22 mouse cellular contexts compared by ENCODE assay signal in the genomic region with DNA sequence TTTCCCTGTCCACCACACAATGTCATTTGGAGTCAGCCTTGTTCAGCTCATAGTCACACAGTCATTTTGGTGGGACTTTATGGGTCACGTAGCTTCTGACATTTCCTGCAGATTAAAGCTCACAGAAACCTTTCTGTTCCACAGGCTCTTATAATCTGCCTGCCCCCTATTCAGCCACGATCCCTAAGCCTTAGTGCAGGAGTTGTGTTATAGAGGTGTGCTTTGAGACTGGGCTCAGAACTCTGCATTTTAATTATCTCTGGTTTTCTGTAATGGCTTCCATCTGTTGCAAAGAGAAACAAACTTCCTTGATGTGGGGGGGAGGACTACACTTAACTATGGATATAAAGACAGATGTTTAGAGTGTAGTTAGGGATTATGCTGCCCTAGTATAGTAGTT.
DNase-seq lines count a peak whose midpoint lies in the region; ATAC-seq lines count a peak whose summit lies in the region.
"Had no signal": no experiment of that assay in that cellular context is flagged by ENCODE, and none has a peak within 500 bp of the region (broad histone marks: within the 10 kb centered on the region; RNA-seq: fewer than 3 reads in every experiment).

No protein-coding gene starts in this region.

- H3K4me3 ChIP-seq in embryonic facial prominence, embryonic 11.5 days (ENCODE audit: low read depth, low read length), result no peak overlapping the region
- no peak overlapping the region for H3K4me3 ChIP-seq in limb, embryonic 12.5 days (replicated peaks)
- H3K4me3 ChIP-seq: forebrain, embryonic 12.5 days; gastrocnemius, adult 2 months; heart, embryonic 10.5 days; hindbrain, embryonic 13.5 days; intestine, embryonic 15.5 days had no signal

- ATAC-seq in embryonic facial prominence, embryonic 11.5 days (replicated peaks; ENCODE audit: insufficient number of reproducible peaks, low FRiP score, low TSS enrichment, low read depth), result peak; percentile 75; the same call in 1 of the 2 replicates
- ATAC-seq in limb, embryonic 12.5 days (ENCODE audit: insufficient number of reproducible peaks, insufficient read depth, low FRiP score, low TSS enrichment, low read depth), result 0 out of 2 replicates have a peak, but pooled peaks have one; percentile 42
- ATAC-seq: forebrain, embryonic 16.5 days; hindbrain, postnatal 0 days; intestine, embryonic 15.5 days had no signal

- peak; percentile 14 for DNase-seq in embryo, embryonic 10.5 days (ENCODE audit: low spot score)
- DNase-seq in embryonic facial prominence, embryonic 11.5 days (ENCODE audit: low spot score), result peak; percentile 54
- peak; percentile 12 for DNase-seq in forelimb bud, embryonic 11.5 days (ENCODE audit: low read depth, low spot score)
- DNase-seq in lung, postnatal 4 days, result no peak
- no peak for DNase-seq in heart, adult 18-20 months
- DNase-seq in left cerebral cortex, adult 11 months (ENCODE audit: low spot score), result no peak
- DNase-seq: adrenal gland, postnatal 10 days; cerebellum, adult 11 months; cerebellum, adult 8-10 months; cerebellum, postnatal 14 days; gastrocnemius, adult 2 months; gastrocnemius, postnatal 25 days; heart, adult 11 months; heart, postnatal 10 days; heart, postnatal 4 days had no signal

- no peaks in the 10 kb centered on the region for H3K36me3 ChIP-seq in embryonic facial prominence, embryonic 11.5 days (replicated peaks; ENCODE audit: control insufficient read depth, insufficient read depth, low read depth, low read length)
- no peaks in the 10 kb centered on the region for H3K36me3 ChIP-seq in limb, embryonic 12.5 days
- H3K36me3 ChIP-seq: forebrain, embryonic 12.5 days; heart, embryonic 10.5 days; hindbrain, embryonic 13.5 days; intestine, embryonic 15.5 days had no signal

- no peaks in the 10 kb centered on the region for H3K9me3 ChIP-seq in embryonic facial prominence, embryonic 11.5 days (replicated peaks; ENCODE audit: control insufficient read depth, low read length)
- H3K9me3 ChIP-seq in limb, embryonic 12.5 days, result no peaks in the 10 kb centered on the region
- H3K9me3 ChIP-seq: forebrain, embryonic 12.5 days; heart, embryonic 10.5 days; hindbrain, embryonic 13.5 days; intestine, embryonic 15.5 days had no signal

- 16% methylated on average over 2 of the region's 2 CpGs for WGBS in embryonic facial prominence, embryonic 11.5 days
- 19% methylated on average over 2 of the region's 2 CpGs for WGBS in limb, embryonic 12.5 days

- H3K9ac ChIP-seq in embryonic facial prominence, embryonic 11.5 days (replicated peaks; ENCODE audit: low read length), result no peak overlapping the region
- H3K9ac ChIP-seq in limb, embryonic 12.5 days (replicated peaks), result no peak overlapping the region
- H3K9ac ChIP-seq: forebrain, embryonic 12.5 days; hindbrain, embryonic 13.5 days; intestine, embryonic 15.5 days had no signal

- H3K27me3 ChIP-seq in embryonic facial prominence, embryonic 11.5 days (ENCODE audit: control insufficient read depth, insufficient read depth, low read length), result no peaks in the 10 kb centered on the region
- H3K27me3 ChIP-seq in limb, embryonic 12.5 days, result no peaks in the 10 kb centered on the region
- H3K27me3 ChIP-seq: forebrain, embryonic 12.5 days; hindbrain, embryonic 13.5 days; intestine, embryonic 15.5 days had no signal

- H3K27ac ChIP-seq in embryonic facial prominence, embryonic 11.5 days (replicated peaks; ENCODE audit: low read depth, low read length), result no peak overlapping the region
- no peak overlapping the region for H3K27ac ChIP-seq in limb, embryonic 12.5 days
- H3K27ac ChIP-seq: forebrain, embryonic 12.5 days; gastrocnemius, adult 2 months; heart, embryonic 10.5 days; hindbrain, embryonic 13.5 days; hindbrain, postnatal 0 days; intestine, embryonic 15.5 days had no signal

- no peak overlapping the region for H3K4me2 ChIP-seq in embryonic facial prominence, embryonic 11.5 days (ENCODE audit: low read depth, low read length)
- H3K4me2 ChIP-seq in limb, embryonic 12.5 days, result no peak overlapping the region
- H3K4me2 ChIP-seq: forebrain, embryonic 12.5 days; hindbrain, embryonic 13.5 days; intestine, embryonic 15.5 days had no signal

- no peaks in the 10 kb centered on the region for H3K4me1 ChIP-seq in embryonic facial prominence, embryonic 11.5 days (ENCODE audit: control insufficient read depth, insufficient read depth, low read length)
- peaks cover 6% of the 10 kb centered on the region; the same call in 1 of the 2 replicates for H3K4me1 ChIP-seq in limb, embryonic 12.5 days (replicated peaks)
- H3K4me1 ChIP-seq: forebrain, embryonic 12.5 days; heart, embryonic 10.5 days; hindbrain, embryonic 13.5 days; intestine, embryonic 15.5 days had no signal

Comparison
In these comparisons a context has a peak if more than half of its experiments do, and no peak if none do; other contexts are left out.
1. DNase-seq: peak in embryo, embryonic 10.5 days (single experiment), embryonic facial prominence, embryonic 11.5 days (single experiment) and forelimb bud, embryonic 11.5 days (single experiment); none in lung, postnatal 4 days (0 of 2), heart, adult 18-20 months (0 of 2) and left cerebral cortex, adult 11 months (single experiment).